Mouse (Mus musculus) kidney, embryonic 16.5 days (tissue): ENCODE results near the gene Klb. TPM values are rescaled to one million over a fixed set of nuclear protein-coding genes. Genes with fewer than 3 reads are reported as not detected.

Source experiments
- ATAC-seq: fragments of 200-750 bp; cut with Nextera tagmentation; 2 replicates; pipeline ENCODE4 v1.8.0; 2017; ENCODE audit warnings: moderate TSS enrichment; ENCODE audit not compliant: low FRiP score, low TSS enrichment
- H3K27ac ChIP-seq: fragments of 300-500 bp; sonication (generic); 2 replicates; pipeline ENCODE4 v1.5.1; 2014; ENCODE audit warnings: low read length
- H3K27me3 ChIP-seq: fragments of 300-500 bp; sonication (generic); 2 replicates; pipeline ENCODE4 v1.6.1; 2014; ENCODE audit warnings: low read length, control low read depth, mixed read lengths; ENCODE audit not compliant: insufficient read depth
- H3K36me3 ChIP-seq: fragments of 300-500 bp; sonication (generic); 2 replicates; pipeline ENCODE4 v1.6.1; 2014; ENCODE audit warnings: low read length, control low read depth, mixed read lengths; ENCODE audit not compliant: insufficient read depth
- H3K4me1 ChIP-seq: fragments of 300-500 bp; sonication (generic); 2 replicates; pipeline ENCODE4 v1.6.1; 2014; ENCODE audit warnings: low read length, control low read depth, mixed read lengths; ENCODE audit not compliant: insufficient read depth
- H3K4me2 ChIP-seq: fragments of 300-500 bp; sonication (generic); replicated peaks from 2 replicates; pipeline ENCODE4 v1.6.1; 2014; ENCODE audit warnings: low read depth, low read length
- H3K4me3 ChIP-seq: fragments of 300-500 bp; sonication (generic); 2 replicates; pipeline ENCODE4 v1.5.1; 2014; ENCODE audit warnings: mild to moderate bottlenecking, low read length
- H3K9ac ChIP-seq: fragments of 300-500 bp; sonication (generic); replicated peaks from 2 replicates; pipeline ENCODE4 v1.6.1; 2014; ENCODE audit warnings: low read length
- H3K9me3 ChIP-seq: fragments of 300-500 bp; sonication (generic); 2 replicates; pipeline ENCODE4 v1.6.1; 2016; ENCODE audit warnings: low read length, control low read depth
- WGBS: fragments of 180-500 bp; shearing (Covaris S2); extraction: QIAGEN DNeasy Blood & Tissue Kit; methylation state at CpG from one replicate; pipeline ENCODE4 v1.1.7; 2014; 5-methylcytosine and 5-hydroxymethylcytosine counted together
- polyA plus RNA-seq: library from polyadenylated mRNA; unstranded; fragments of >200 nt; fragmentation: Nextera tagmentation; extraction: Ambion mirVana; gene quantifications from 2 replicates; pipeline ENCODE4 v1.2.1, GENCODE M21; 2015

The Klb gene
- polyA plus RNA-seq, 1 experiment from 2014 or later: 0.20 TPM

DNA sequence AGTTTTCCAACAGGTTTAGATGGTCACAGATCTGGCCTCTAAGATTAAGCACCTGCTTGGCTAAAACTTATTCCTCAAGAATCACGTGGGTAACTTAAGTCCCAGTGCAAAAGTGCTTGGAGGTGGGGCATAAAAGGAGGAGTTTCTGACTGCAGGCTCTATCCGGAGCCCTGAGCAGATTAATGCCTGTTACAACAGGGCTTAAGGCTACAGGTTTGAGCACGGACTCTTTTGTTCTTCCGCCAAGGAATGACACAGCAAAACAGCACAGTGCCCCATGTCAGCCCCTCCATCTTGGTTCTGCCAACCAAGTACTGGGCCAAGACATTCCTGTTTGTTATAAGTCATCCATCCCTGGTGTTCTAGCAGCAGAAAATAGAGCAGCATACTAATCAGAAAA lies 80.2 kb downstream of the Klb start:
- H3K36me3 ChIP-seq: 0 out of 2 replicates have a peak, but pooled peaks cover 4% of the 10 kb centered on the region
- H3K4me2 ChIP-seq: no peak overlapping the region
- H3K4me1 ChIP-seq: 0 out of 2 replicates have a peak, but pooled peaks cover 5% of the 10 kb centered on the region
- no peak overlapping the region for H3K4me3 ChIP-seq
- no peak for ATAC-seq
- H3K27me3 ChIP-seq: no peaks in the 10 kb centered on the region
- H3K9ac ChIP-seq: no peak overlapping the region
- H3K9me3 ChIP-seq: no peaks in the 10 kb centered on the region
- 49% methylated on average over 4 of the region's 4 CpGs for WGBS
- no peak overlapping the region for H3K27ac ChIP-seq

DNA sequence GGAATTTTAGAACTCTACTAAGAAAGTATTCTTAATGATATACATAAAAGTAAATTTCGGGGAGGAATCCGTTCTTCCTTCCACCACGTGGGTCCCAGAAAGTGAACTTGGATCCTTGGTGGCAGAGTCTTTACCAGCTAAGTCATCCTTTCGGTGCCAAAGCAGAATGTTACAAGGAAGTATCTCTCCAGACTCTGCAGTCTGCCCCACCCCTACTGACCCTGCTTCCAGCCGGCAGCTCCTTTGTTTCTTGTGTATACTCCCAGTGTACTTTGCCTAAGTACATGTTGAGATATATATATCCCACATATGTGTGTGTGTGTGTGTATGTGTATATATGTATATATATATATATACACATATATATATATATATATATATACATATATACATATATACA lies 81.3 kb downstream of the Klb start:
- no peaks in the 10 kb centered on the region for H3K9me3 ChIP-seq
- H3K4me2 ChIP-seq: no peak overlapping the region
- no peak overlapping the region for H3K9ac ChIP-seq
- 0 out of 2 replicates have a peak, but pooled peaks cover under 1% of the 10 kb centered on the region for H3K4me1 ChIP-seq
- 0 out of 2 replicates have a peak, but pooled peaks cover 4% of the 10 kb centered on the region for H3K36me3 ChIP-seq
- H3K4me3 ChIP-seq: no peak overlapping the region
- 85% methylated on average over 5 of the region's 5 CpGs for WGBS
- no peak for ATAC-seq
- H3K27me3 ChIP-seq: no peaks in the 10 kb centered on the region
- no peak overlapping the region for H3K27ac ChIP-seq

Other genes with a start within 250 kb of the Klb start
- gene Klhl5, start 240.8 kb upstream of the Klb start, polyA plus RNA-seq: 13.7 and 15.8 TPM in 2 replicates
- 12.8 and 13.1 TPM in 2 replicates for gene Wdr19, start 148.6 kb upstream of the Klb start, polyA plus RNA-seq
- gene Rfc1, start 12.6 kb upstream of the Klb start, polyA plus RNA-seq: 70.8 and 87.8 TPM in 2 replicates
- 901 and 990 TPM in 2 replicates for gene Rpl9, start 43.1 kb downstream of the Klb start, polyA plus RNA-seq
- gene Lias, start 43.2 kb downstream of the Klb start, polyA plus RNA-seq: 67.2 and 71.4 TPM in 2 replicates
- gene Ugdh, start 87.6 kb downstream of the Klb start, polyA plus RNA-seq: 103 and 109 TPM in 2 replicates
- not detected in 2 replicates for gene Gm43552, start 144.5 kb downstream of the Klb start, polyA plus RNA-seq
- 101 and 106 TPM in 2 replicates for gene Smim14, start 188.9 kb downstream of the Klb start, polyA plus RNA-seq
- 158 and 173 TPM in 2 replicates for gene Ube2k, start 188.9 kb downstream of the Klb start, polyA plus RNA-seq